Mouse (Mus musculus) adrenal gland, adult 10 weeks (tissue): ENCODE results near the gene Pabpc1l. TPM values are rescaled to one million over a fixed set of nuclear protein-coding genes. Genes with fewer than 3 reads are reported as not detected.

Experiments used
- polyA plus RNA-seq: library from polyadenylated mRNA; stranded (reverse); fragments of 350-450 nt; fragmentation: Illumina TruSeq; extraction: RNeasy Lipid Tissue Mini Kit (QIAGEN cat#74804); gene quantifications from one replicate; pipeline ENCODE4 v1.2.3, GENCODE M21; 2014; ENCODE audit warnings: low read depth, low replicate concordance

The Pabpc1l gene
- 1.6 TPM for polyA plus RNA-seq

DNA sequence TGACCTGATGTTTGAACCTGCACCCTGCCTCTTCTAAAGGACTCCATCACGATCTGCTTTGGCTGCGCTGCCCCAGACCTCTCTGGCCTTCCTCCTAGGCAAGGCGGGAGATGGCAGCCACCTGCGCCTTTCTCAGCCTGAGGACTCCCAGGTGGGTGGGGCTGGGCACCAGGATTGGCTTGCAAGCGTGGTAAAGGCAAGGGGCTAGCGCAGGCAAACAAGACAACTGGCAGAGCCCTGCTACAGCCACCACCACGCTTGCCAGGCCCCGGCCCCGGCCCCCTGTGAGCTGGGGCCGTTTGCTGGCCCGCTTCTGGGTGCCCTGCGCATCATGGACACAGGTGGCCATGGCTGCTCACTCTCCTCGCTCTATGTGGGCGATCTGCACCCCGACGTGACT lies at the start of gene Pabpc1l:
Gene Pabpc1l (plus strand): TSS at position 301 of the 400 bp plus-strand sequence.

DNA sequence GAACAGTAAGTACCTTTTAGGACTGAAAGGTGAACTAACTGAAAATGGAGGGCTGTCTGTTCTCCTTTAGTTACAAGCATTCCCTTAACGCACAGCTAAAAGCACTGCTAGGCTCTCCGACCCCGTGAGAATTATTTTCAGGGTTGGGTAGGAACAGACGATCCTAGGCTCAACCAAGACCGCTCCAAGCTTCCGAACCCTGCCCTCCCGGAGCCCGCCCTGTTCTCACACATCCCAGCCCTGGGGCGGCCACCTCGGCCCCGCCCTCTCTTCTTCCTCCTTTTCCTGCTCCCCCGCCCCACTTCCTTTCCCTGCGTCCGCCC lies 30.6 kb upstream of the Pabpc1l start, which contains the start of gene Ywhab:
Gene Ywhab (plus strand): TSS at position 307 of the 323 bp plus-strand sequence.

DNA sequence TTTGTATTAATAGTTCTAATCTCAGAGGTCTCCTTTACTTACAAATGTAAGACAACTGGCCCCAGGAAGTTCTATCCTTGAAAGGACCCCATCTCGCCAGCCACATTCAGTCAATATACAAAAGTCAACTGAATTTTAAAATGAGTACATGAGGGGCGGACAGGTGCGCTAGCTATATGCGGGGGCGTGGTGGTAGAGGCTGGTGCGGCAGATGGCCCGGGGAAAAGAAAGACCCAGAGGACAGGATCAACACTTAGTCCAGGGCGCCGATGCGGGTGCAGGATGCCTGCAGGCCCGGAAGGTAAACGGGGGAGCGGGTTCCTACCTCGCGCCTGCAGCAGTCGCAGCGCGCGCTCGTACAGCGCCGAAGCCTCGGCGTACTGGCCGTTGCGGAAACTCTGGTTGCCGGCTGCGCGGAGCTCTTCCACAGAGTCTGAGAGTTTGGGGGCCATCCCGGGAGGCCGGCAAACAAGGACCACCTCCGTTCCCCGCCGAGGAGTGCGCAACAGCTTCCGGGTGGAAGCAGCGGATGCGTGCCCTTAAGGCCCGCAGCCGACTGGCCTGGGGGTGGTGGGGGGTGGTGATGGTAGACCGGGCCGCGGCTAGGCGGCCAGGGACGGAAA lies 45.0 kb downstream of the Pabpc1l start, which contains the start of gene Stk4:
Gene Stk4 (plus strand): TSS at position 181 of the 623 bp plus-strand sequence.

DNA sequence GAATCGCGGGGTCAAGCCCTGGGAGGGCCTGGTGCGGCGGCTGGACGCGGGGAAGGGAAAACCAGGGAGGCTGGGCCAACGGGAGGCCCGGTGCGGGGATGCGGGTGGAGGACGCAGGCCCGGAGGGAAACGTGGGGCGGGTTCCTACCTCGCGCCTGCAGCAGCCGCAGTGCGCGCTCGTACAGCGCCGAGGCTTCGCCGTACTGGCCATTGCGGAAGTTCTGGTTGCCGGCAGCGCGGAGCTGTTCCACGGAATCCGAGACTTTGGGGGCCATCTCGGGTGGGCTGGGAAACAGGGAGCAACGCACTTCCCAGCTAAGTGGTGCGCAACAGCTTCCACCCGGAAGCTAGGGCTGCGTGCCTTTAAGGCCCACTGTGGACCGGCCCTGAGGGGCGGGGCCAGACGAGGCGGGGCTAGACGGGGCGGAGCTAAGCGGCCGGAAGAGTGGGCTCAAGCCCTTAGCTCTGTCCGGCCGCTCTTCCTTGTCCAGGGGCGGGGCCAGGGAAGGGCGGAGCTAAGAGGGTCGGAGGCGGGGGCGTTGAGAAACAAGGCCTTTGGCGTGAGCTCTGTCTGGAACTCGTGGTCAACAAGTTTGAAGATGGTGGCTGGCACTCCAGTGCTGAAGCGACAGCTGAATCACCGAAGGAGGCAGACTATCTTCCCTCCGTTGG lies 45.7 kb downstream of the Pabpc1l start, which contains the start of gene Tomm34:
Gene Tomm34 (minus strand): TSS at position 405 of the 672 bp plus-strand sequence.

Other genes starting within 250 kb of the Pabpc1l start
- gene Ccn5, start 204.6 kb upstream of the Pabpc1l start, polyA plus RNA-seq = not detected
- not detected for gene Kcnk15, start 171.8 kb upstream of the Pabpc1l start, polyA plus RNA-seq
- gene Rims4, start 106.8 kb upstream of the Pabpc1l start, polyA plus RNA-seq = 16.7 TPM
- 394 TPM for gene Ywhab, start 30.5 kb upstream of the Pabpc1l start, polyA plus RNA-seq
- gene Stk4, start 44.9 kb downstream of the Pabpc1l start, polyA plus RNA-seq = 81.9 TPM
- 15.3 TPM for gene Tomm34, start 45.7 kb downstream of the Pabpc1l start, polyA plus RNA-seq
- gene Kcns1, start 145.7 kb downstream of the Pabpc1l start, polyA plus RNA-seq = not detected
- gene Wfdc5, start 157.3 kb downstream of the Pabpc1l start, polyA plus RNA-seq = not detected
- gene Wfdc12, start 165.2 kb downstream of the Pabpc1l start, polyA plus RNA-seq = not detected
- not detected for gene Wfdc15a, start 174.7 kb downstream of the Pabpc1l start, polyA plus RNA-seq
- not detected for gene Wfdc15b, start 196.2 kb downstream of the Pabpc1l start, polyA plus RNA-seq
- gene Svs2, start 213.0 kb downstream of the Pabpc1l start, polyA plus RNA-seq = not detected
- not detected for gene Svs3b, start 231.2 kb downstream of the Pabpc1l start, polyA plus RNA-seq